Mouse (Mus musculus) liver, postnatal 0 days (tissue): Measurements from ENCODE around the gene Acpp. TPM values are rescaled to one million over a fixed set of nuclear protein-coding genes. Genes with fewer than 3 reads are reported as not detected.
"Not testable (repeated sequence)": the region's sequence is repeated elsewhere in the genome, so short reads cannot be mapped to it uniquely, and the experiment has no call there.

Source experiments
- ATAC-seq: fragments of 200-750 bp; cut with Nextera tagmentation; 2 replicates; pipeline ENCODE4 v1.8.0; 2017; ENCODE audit warnings: mild to moderate bottlenecking, moderate library complexity
- DNase-seq: peaks from one replicate; pipeline ENCODE4 v3.0.0-alpha.2; 2016
- H3K27ac ChIP-seq: fragments of 300-500 bp; sonication (generic); 2 replicates; pipeline ENCODE4 v1.5.1; 2014; ENCODE audit warnings: antibody characterized with exemption, moderate library complexity, mild to moderate bottlenecking, low read depth
- H3K27me3 ChIP-seq: fragments of 300-500 bp; sonication (generic); 2 replicates; pipeline ENCODE4 v1.6.1; 2014; ENCODE audit warnings: low read length, control low read depth, mixed read lengths; ENCODE audit not compliant: insufficient read depth
- H3K36me3 ChIP-seq: fragments of 300-500 bp; sonication (generic); replicated peaks from 2 replicates; pipeline ENCODE4 v1.6.1; 2014; ENCODE audit warnings: mild to moderate bottlenecking, control low read depth, low read length, moderate library complexity, mixed read lengths; ENCODE audit not compliant: insufficient read depth
- H3K4me1 ChIP-seq: fragments of 300-500 bp; sonication (generic); 2 replicates; pipeline ENCODE4 v1.6.1; 2014; ENCODE audit warnings: antibody characterized with exemption, mild to moderate bottlenecking, control low read depth; ENCODE audit not compliant: insufficient read depth
- H3K4me2 ChIP-seq: fragments of 300-500 bp; sonication (generic); 2 replicates; pipeline ENCODE4 v1.6.1; 2014; ENCODE audit warnings: low read depth, mild to moderate bottlenecking, low read length, moderate library complexity, mixed read lengths
- H3K4me3 ChIP-seq: fragments of 300-500 bp; sonication (generic); 2 replicates; pipeline ENCODE4 v1.5.1; 2014; ENCODE audit warnings: low read depth, low read length
- H3K9ac ChIP-seq: fragments of 300-500 bp; sonication (generic); replicated peaks from 2 replicates; pipeline ENCODE4 v1.6.1; 2014; ENCODE audit warnings: mild to moderate bottlenecking, moderate library complexity
- H3K9me3 ChIP-seq: fragments of 300-500 bp; sonication (generic); 2 replicates; pipeline ENCODE4 v1.6.1; 2016; ENCODE audit warnings: mild to moderate bottlenecking, control low read depth, low read length, mixed read lengths
- CTCF ChIP-seq: sonication (generic); IDR thresholded peaks from 2 replicates; pipeline ENCODE4 v1.5.1; 2016; ENCODE audit warnings: antibody characterized with exemption, low read depth
- EP300 ChIP-seq: IDR thresholded peaks from 2 replicates; pipeline ENCODE4 v1.6.1; 2016; ENCODE audit warnings: antibody characterized with exemption, low read depth, mild to moderate bottlenecking
- WGBS: fragments of 180-500 bp; shearing (Covaris S2); extraction: QIAGEN DNeasy Blood & Tissue Kit; methylation state at CpG from one replicate; pipeline ENCODE4 v1.1.7; 2014; ENCODE audit not compliant: insufficient replicate concordance; 5-methylcytosine and 5-hydroxymethylcytosine counted together
- polyA plus RNA-seq: library from polyadenylated mRNA; unstranded; fragments of >200 nt; fragmentation: Nextera tagmentation; extraction: Ambion mirVana; gene quantifications from 2 replicates; pipeline ENCODE4 v1.2.1, GENCODE M21; 2015

Acpp gene
- polyA plus RNA-seq, result 0.57 and 0.79 TPM in 2 replicates

DNA sequence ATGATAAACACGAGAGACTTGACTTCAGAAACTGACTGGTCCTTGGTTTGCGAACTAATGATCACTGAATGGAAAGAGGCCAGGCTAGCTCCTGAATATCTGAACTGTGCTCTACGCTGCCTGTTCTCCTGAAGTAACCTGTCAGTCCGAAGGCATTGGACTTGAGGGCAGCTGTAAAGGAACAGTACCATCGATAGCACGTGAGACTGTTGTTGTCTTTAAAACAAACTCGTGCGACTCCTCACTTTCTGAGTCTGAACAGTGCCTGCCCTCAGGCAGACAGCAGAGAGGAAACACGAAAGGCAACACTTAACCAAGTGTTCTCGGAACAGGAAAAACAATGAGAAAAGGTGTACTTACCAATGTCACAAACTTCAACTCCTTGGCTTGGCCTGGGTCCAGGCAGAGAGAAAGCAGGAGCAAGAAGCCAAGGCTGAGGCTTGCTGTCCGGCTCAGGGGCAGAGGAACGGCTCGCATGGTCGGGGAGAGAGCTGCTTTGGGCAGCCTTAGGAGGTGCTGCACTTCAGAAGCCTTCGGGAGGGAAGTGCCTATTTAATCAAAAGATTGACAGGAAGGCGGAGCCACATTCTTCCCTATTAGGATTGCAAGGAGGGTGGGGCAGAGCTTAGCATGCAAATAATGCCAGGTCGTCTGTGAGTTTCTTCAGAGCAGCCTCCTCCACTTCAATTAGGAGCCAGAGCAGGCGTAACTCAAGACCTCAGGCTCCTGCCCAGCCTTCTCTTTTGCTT is at the start of gene Acpp:
Gene Acpp, minus strand, starts transcription at position 566 of the 749 bp plus-strand sequence.
- H3K27ac ChIP-seq, result peak within 1 kb of the TSS; percentile 71
- no peaks in the 10 kb centered on the region for H3K27me3 ChIP-seq
- H3K4me2 ChIP-seq, result peak within 1 kb of the TSS; percentile 67
- peak; percentile 44 for DNase-seq
- peak; percentile 59; the same call in 1 of the 2 replicates for ATAC-seq
- WGBS, result 18% methylated on average over 18 of the region's 18 CpGs
- no peaks in the 10 kb centered on the region for H3K9me3 ChIP-seq
- TF ChIP-seq EP300 (no peak), CTCF (no peak)
- H3K4me3 ChIP-seq, result peak within 1 kb of the TSS; percentile 34
- peak within 1 kb of the TSS; percentile 30; the same call in 1 of the 2 replicates for H3K9ac ChIP-seq
- H3K4me1 ChIP-seq, result 0 out of 2 replicates have a peak, but pooled peaks cover 8% of the 10 kb centered on the region
- no peaks in the 10 kb centered on the region for H3K36me3 ChIP-seq

DNA sequence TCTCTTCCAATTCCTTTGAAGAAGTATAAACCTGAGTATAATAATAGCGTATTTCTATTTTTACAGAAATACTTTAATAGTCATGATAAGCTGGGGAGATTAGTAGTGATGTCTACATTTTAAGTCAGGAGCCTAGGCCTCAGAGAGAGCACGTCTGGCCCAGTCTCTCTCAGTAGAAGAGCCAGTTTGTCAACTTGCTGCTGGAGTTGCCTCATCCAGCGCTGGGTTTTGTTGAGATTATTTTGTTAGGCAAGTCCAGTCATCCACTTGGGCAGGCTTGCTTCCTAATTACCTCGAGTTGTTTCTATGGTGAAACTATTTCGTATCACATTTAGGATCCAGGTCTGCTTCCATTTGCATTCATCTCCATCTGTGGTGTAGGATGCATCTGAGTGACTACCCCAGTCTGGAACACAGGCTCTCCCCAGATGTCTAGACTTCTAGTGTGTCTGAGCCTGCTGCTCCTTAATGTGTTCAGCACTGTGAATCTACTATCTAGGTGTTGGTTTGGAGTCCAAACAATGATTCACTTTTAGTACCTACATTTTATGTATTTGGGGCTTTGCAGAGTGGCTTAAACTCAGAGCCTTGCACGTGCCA is 45.1 kb upstream of the Acpp start:
- H3K4me1 ChIP-seq, result no peaks in the 10 kb centered on the region
- no peaks in the 10 kb centered on the region for H3K27me3 ChIP-seq
- H3K9ac ChIP-seq, result no peak overlapping the region
- DNase-seq (no peak), ATAC-seq (no peak)
- WGBS, result 72% methylated on average over 6 of the region's 6 CpGs
- H3K4me2 ChIP-seq, result no peak overlapping the region
- H3K36me3 ChIP-seq, result no peaks in the 10 kb centered on the region
- no peaks in the 10 kb centered on the region for H3K9me3 ChIP-seq
- TF ChIP-seq EP300 (no peak), CTCF (no peak)
- H3K27ac ChIP-seq, result no peak overlapping the region
- H3K4me3 ChIP-seq, result no peak overlapping the region

DNA sequence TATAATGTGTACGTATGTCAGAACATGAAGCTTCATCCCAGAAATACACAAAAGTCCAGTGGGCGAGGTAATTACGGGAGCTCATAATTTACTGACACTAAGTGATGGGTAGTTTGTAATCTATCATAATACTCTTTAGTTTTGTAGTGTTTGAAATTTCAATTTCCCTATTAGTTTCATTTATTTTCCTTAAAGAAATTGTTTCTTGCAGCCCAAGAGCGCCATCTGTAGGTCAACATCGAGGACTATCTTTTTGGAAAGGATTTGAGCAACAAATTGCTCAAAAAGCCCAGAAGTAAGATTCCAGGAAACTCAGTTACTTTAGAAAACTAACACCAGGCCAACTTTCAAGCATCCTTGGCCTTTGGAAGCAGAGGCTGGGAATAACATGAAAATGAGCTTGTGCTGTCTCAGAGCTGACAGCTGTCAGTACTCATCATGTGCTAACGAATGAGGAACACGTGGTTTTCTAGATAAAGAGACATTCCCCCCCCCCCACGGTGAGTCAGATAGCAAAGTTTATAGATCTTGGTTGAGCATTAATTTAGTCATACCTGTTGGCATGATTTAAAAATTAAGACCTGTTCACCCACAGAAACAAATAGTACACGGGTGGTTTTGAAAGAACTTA is 42.1 kb upstream of the Acpp start:
- H3K4me3 ChIP-seq, result no peak overlapping the region
- no peak for DNase-seq

DNA sequence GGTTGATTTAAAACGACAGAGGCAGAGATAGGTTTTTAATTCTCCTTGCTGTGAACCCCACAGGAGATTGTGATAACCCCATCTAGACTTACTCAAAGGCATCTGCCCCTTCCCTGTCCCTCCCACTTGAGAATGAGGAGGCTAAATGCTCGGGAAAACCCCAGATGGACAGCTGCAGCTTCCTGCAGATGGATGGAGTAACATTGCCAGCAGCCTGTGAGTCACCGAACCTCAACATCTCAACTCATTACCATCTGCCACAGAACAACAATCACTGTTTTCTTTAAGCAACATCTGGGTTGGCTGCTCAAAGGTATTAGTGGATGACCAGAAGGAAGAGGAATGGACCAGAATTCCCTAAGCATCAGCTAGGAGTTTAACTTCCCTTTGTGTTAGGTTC is 38.0 kb upstream of the Acpp start:
- TF ChIP-seq EP300 (no peak), CTCF (no peak)
- H3K4me3 ChIP-seq, result no peak overlapping the region
- H3K4me2 ChIP-seq, result no peak overlapping the region
- H3K9me3 ChIP-seq, result no peaks in the 10 kb centered on the region
- no peak for ATAC-seq
- H3K36me3 ChIP-seq, result no peaks in the 10 kb centered on the region
- WGBS, result 37% methylated on average over 3 of the region's 3 CpGs
- H3K9ac ChIP-seq, result no peak overlapping the region
- H3K27me3 ChIP-seq, result no peaks in the 10 kb centered on the region
- H3K27ac ChIP-seq, result no peak overlapping the region
- H3K4me1 ChIP-seq, result no peaks in the 10 kb centered on the region
- DNase-seq, result no peak

More for the DNA sequence above, 42.1 kb upstream of the Acpp start:
- H3K9ac ChIP-seq, result no peak overlapping the region
- no peaks in the 10 kb centered on the region for H3K27me3 ChIP-seq
- H3K36me3 ChIP-seq, result no peaks in the 10 kb centered on the region
- no peak overlapping the region for H3K4me2 ChIP-seq
- no peaks in the 10 kb centered on the region for H3K9me3 ChIP-seq
- WGBS, result 47% methylated on average over 9 of the region's 9 CpGs
- no peak for ATAC-seq
- no peaks in the 10 kb centered on the region for H3K4me1 ChIP-seq
- no peak overlapping the region for H3K27ac ChIP-seq
- TF ChIP-seq CTCF (peak; percentile 54), EP300 (no peak)

DNA sequence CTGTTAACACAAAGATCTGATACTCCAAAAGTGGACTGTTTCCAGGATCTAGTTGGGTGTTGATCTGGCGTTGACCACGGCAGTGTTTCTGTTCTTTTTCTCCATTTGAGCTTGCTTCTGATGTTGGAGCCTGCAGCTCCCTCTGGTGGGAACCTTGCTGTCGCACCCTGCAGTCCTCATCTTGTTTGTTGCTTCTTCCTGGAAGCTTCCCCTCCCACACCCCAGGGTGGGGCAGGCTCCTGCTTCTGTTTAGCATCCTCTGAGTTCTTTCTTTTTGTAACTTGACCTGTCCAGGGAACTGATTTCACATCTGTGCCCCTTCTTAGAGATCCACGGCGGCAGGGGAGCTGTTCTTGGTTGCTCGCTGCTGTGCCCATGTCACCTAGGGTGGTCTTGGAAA is 35.7 kb upstream of the Acpp start:
- H3K27ac ChIP-seq, result no peak overlapping the region
- H3K4me3 ChIP-seq, result no peak overlapping the region
- H3K9me3 ChIP-seq, result no peaks in the 10 kb centered on the region
- TF ChIP-seq EP300 (no peak), CTCF (peak; percentile 80)
- DNase-seq (peak; percentile 71), ATAC-seq (no peak)
- H3K4me1 ChIP-seq, result no peaks in the 10 kb centered on the region
- whole genome bisulfite sequencing, result 24% methylated on average over 6 of the region's 6 CpGs
- no peaks in the 10 kb centered on the region for H3K36me3 ChIP-seq
- H3K27me3 ChIP-seq, result no peaks in the 10 kb centered on the region
- no peak overlapping the region for H3K4me2 ChIP-seq
- no peak overlapping the region for H3K9ac ChIP-seq

DNA sequence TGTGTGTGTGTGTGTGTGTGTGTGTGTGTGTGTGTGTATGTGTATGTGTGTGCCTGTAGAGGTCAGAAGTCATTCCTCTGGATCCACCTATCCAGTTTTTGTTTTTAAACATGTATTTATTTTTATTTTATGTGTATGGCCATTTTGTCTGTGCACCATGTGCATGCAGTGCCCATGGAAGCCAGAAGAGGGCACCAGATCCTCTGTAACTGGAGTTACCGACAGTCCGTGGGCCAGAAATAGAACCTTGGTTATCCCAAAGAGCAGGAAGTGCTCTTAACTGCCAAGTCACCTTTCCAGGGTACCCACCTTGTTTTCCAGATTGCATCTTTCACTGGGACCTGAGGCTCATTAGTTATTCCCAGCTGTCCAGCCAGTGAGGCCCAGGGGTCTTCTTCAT is 29.4 kb upstream of the Acpp start:
- TF ChIP-seq EP300, result no peak
- TF ChIP-seq CTCF, result peak; percentile 32; the same call in 1 of the 2 replicates
- no peak overlapping the region for H3K27ac ChIP-seq
- WGBS, result 71% methylated on average over 2 of the region's 2 CpGs
- H3K9ac ChIP-seq, result no peak overlapping the region
- H3K36me3 ChIP-seq, result no peaks in the 10 kb centered on the region
- no peak overlapping the region for H3K4me2 ChIP-seq
- DNase-seq, result no peak
- H3K4me1 ChIP-seq, result no peaks in the 10 kb centered on the region
- H3K9me3 ChIP-seq, result 0 out of 2 replicates have a peak, but pooled peaks cover 6% of the 10 kb centered on the region
- no peaks in the 10 kb centered on the region for H3K27me3 ChIP-seq
- no peak overlapping the region for H3K4me3 ChIP-seq
- ATAC-seq, result no peak

DNA sequence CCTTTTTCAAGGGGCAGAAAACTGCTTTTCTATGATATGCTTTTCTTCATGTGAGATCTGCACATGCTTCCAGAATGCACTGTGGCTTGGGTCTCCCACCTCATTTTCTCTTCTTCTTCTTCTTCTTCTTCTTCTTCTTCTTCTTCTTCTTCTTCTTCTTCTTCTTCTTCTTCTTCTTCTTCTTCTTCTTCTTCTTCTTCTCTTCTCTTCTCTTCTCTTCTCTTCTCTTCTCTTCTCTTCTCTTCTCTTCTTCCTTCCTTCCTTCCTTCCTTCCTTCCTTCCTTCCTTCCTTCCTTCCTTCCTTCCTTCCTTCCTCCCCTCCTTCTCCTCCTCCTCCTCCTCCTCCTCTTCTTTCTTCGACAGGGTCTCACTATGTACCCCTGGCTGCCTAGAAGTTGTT is 24.4 kb upstream of the Acpp start:
- H3K27ac ChIP-seq, H3K4me3 ChIP-seq, H3K4me2 ChIP-seq, H3K9ac ChIP-seq, ATAC-seq, H3K9me3 ChIP-seq, H3K4me1 ChIP-seq, DNase-seq, H3K27me3 ChIP-seq, H3K36me3 ChIP-seq: not testable (repeated sequence)
- WGBS, result 67% methylated on average over 1 of the region's 1 CpGs
